26 mouse cellular contexts compared by ENCODE assay signal in the genomic region with DNA sequence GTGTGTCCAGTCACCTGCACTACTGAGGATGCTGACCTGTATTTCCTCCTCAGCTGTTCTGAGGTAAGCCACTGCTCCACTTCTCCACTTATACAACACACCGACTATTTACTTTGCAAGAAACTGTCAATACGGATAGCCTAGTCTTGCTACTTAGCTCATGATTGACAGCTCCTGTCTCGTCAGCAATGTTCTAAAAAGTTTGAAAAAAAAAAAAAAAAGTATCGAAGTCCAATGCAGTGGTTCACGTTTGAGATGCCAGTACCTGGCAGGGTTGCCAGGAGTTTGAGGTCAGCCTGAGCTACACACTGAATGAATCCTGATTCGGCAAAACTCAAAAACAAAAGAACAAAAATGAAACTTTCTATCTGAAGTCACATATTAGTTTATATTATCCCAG. TPM values are rescaled to one million over a fixed set of nuclear protein-coding genes. Genes with fewer than 3 reads are reported as not detected.
DNase-seq lines count a peak whose midpoint lies in the region; ATAC-seq lines count a peak whose summit lies in the region.
"Had no signal": no experiment of that assay in that cellular context is flagged by ENCODE, and none has a peak within 500 bp of the region (broad histone marks: within the 10 kb centered on the region; RNA-seq: fewer than 3 reads in every experiment).

No protein-coding gene starts in this region.

- 89% methylated on average over 6 of the region's 6 CpGs for WGBS in kidney, embryonic 15.5 days
- WGBS in midbrain, embryonic 11.5 days: 92% methylated on average over 6 of the region's 6 CpGs

- no peak overlapping the region for H3K9ac ChIP-seq in kidney, embryonic 15.5 days
- no peak overlapping the region for H3K9ac ChIP-seq in midbrain, embryonic 11.5 days (ENCODE audit: low read length)
- H3K9ac ChIP-seq: embryonic facial prominence, embryonic 12.5 days; embryonic facial prominence, embryonic 15.5 days; forebrain, postnatal 0 days; hindbrain, embryonic 12.5 days had no signal

- no peaks in the 10 kb centered on the region for H3K27me3 ChIP-seq in kidney, embryonic 15.5 days
- no peaks in the 10 kb centered on the region for H3K27me3 ChIP-seq in midbrain, embryonic 11.5 days (ENCODE audit: control insufficient read depth, insufficient read depth, low read length)
- H3K27me3 ChIP-seq: CH12.LX; embryonic facial prominence, embryonic 12.5 days; embryonic facial prominence, embryonic 15.5 days; hindbrain, embryonic 12.5 days; Patski had no signal

- H3K4me3 ChIP-seq in kidney, embryonic 15.5 days (replicated peaks): no peak overlapping the region
- no peak overlapping the region for H3K4me3 ChIP-seq in midbrain, embryonic 11.5 days (ENCODE audit: low read depth, low read length)
- H3K4me3 ChIP-seq: embryonic facial prominence, embryonic 12.5 days; embryonic facial prominence, embryonic 15.5 days; gastrocnemius, adult 2 months; hindbrain, embryonic 12.5 days had no signal

- H3K4me2 ChIP-seq in kidney, embryonic 15.5 days: no peak overlapping the region
- H3K4me2 ChIP-seq in midbrain, embryonic 11.5 days: no peak overlapping the region
- H3K4me2 ChIP-seq: embryonic facial prominence, embryonic 12.5 days; embryonic facial prominence, embryonic 15.5 days; heart, embryonic 11.5 days; hindbrain, embryonic 12.5 days had no signal

- ATAC-seq in kidney, embryonic 15.5 days (replicated peaks; ENCODE audit: low FRiP score): no peak
- ATAC-seq in midbrain, embryonic 11.5 days (ENCODE audit: low FRiP score): no peak
- ATAC-seq: forebrain, embryonic 14.5 days; forebrain, postnatal 0 days; Patski had no signal

- H3K4me1 ChIP-seq in kidney, embryonic 15.5 days: no peaks in the 10 kb centered on the region
- no peaks in the 10 kb centered on the region; the same call in 1 of the 2 replicates for H3K4me1 ChIP-seq in midbrain, embryonic 11.5 days (ENCODE audit: control insufficient read depth, insufficient read depth, low read length)
- H3K4me1 ChIP-seq: embryonic facial prominence, embryonic 12.5 days had no signal

- H3K27ac ChIP-seq in kidney, embryonic 15.5 days: no peak overlapping the region
- no peak overlapping the region for H3K27ac ChIP-seq in midbrain, embryonic 11.5 days (ENCODE audit: low read depth, low read length)
- H3K27ac ChIP-seq: embryonic facial prominence, embryonic 12.5 days; embryonic facial prominence, embryonic 15.5 days; gastrocnemius, adult 2 months; hindbrain, embryonic 12.5 days had no signal

- H3K9me3 ChIP-seq in kidney, embryonic 15.5 days (replicated peaks): no peaks in the 10 kb centered on the region
- H3K9me3 ChIP-seq in midbrain, embryonic 11.5 days (ENCODE audit: control insufficient read depth, low read length): no peaks in the 10 kb centered on the region
- H3K9me3 ChIP-seq: embryonic facial prominence, embryonic 12.5 days; embryonic facial prominence, embryonic 15.5 days; G1E; hindbrain, embryonic 12.5 days had no signal

- DNase-seq in kidney, adult 18-20 months: peak; percentile 24
- peak; percentile 64 for DNase-seq in kidney, adult 9 months
- DNase-seq in kidney, postnatal 4 days: no peak
- peak; percentile 38 for DNase-seq in kidney, postnatal 14 days
- peak; percentile 64 to 69 for DNase-seq in kidney, postnatal 36 days
- no peak for DNase-seq in midbrain, embryonic 11.5 days (ENCODE audit: low spot score, missing footprints)
- DNase-seq: adrenal gland, adult 2 months; adrenal gland, postnatal 14 days; B cell, adult 2 months; cerebellum, adult 11 months; cerebellum, adult 2 months; cerebellum, adult 9-11 months; cerebellum, postnatal 25 days; forebrain, postnatal 0 days; gastrocnemius, adult 2 months; gastrocnemius, postnatal 14 days; heart, adult 11 months had no signal

- peaks cover 36% of the 10 kb centered on the region for H3K36me3 ChIP-seq in kidney, embryonic 15.5 days
- peaks cover 3% of the 10 kb centered on the region; the same call in 1 of the 2 replicates for H3K36me3 ChIP-seq in midbrain, embryonic 11.5 days (ENCODE audit: control insufficient read depth, insufficient read depth, low read length)

RNA-seq across cellular contexts. Expression of a gene that starts 21.5 kb away (rescaled TPM):
- polyA plus RNA-seq in kidney, embryonic 15.5 days (2015; fragmentation: Nextera tagmentation; extraction: Ambion mirVana): 490 and 496 TPM in 2 replicates
- polyA plus RNA-seq in midbrain, embryonic 11.5 days (2014; fragmentation: Nextera tagmentation; extraction: Ambion mirVana): 408 and 424 TPM in 2 replicates

Comparison
In these comparisons a context has a peak if more than half of its experiments do, and no peak if none do; other contexts are left out.
1. DNase-seq: peak in kidney, adult 18-20 months (single experiment), kidney, adult 9 months (single experiment), kidney, postnatal 14 days (single experiment) and kidney, postnatal 36 days (2 of 2); none in kidney, postnatal 4 days (0 of 2) and midbrain, embryonic 11.5 days (single experiment).